ENCODE assay signal across 19 mouse cellular contexts in the genomic region with DNA sequence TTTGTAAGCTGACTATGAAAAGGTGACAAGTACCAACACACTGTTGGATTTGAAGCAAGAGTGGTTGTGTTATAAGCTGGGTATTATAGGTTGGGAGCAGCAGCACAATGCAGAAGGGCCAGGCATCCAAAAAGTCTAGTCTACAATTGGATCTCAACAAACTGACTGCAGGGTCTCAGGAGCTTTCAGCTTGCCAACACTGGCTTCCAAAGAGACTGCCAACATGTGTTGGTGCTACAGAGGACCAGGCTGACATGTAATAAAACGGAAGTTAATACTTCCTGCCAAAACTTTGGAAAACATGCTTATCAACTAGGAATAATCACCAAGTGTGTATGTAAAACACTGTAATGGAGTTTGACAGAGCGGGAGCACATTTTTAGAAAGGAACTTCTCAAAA.
DNase-seq lines count a peak whose midpoint lies in the region; ATAC-seq lines count a peak whose summit lies in the region.
"Had no signal": no experiment of that assay in that cellular context is flagged by ENCODE, and none has a peak within 500 bp of the region (broad histone marks: within the 10 kb centered on the region; RNA-seq: fewer than 3 reads in every experiment).

No protein-coding gene starts in this region.

- 36% methylated on average over 2 of the region's 2 CpGs for WGBS in forebrain, embryonic 16.5 days
- 82% methylated on average over 2 of the region's 2 CpGs for WGBS in forebrain, embryonic 12.5 days
- 26% methylated on average over 2 of the region's 2 CpGs for WGBS in heart, embryonic 15.5 days
- WGBS in limb, embryonic 12.5 days, result 55% methylated on average over 2 of the region's 2 CpGs
- WGBS in limb, embryonic 10.5 days, result 86% methylated on average over 2 of the region's 2 CpGs
- WGBS in limb, embryonic 15.5 days, result 30% methylated on average over 2 of the region's 2 CpGs

- peak; percentile 39; the same call in 1 of the 2 replicates for ATAC-seq in forebrain, embryonic 16.5 days
- no peak for ATAC-seq in forebrain, embryonic 12.5 days (ENCODE audit: low FRiP score)
- ATAC-seq in heart, embryonic 15.5 days (replicated peaks; ENCODE audit: insufficient number of reproducible peaks, insufficient read depth, low FRiP score, low read depth), result 0 out of 2 replicates have a peak, but pooled peaks have one; percentile 43
- ATAC-seq in limb, embryonic 12.5 days (ENCODE audit: insufficient number of reproducible peaks, insufficient read depth, low FRiP score, low TSS enrichment, low read depth), result no peak
- no peak for ATAC-seq in limb, embryonic 15.5 days (ENCODE audit: insufficient number of reproducible peaks, low FRiP score, low TSS enrichment, low read depth)
- ATAC-seq: activated CD4-positive, CD25-positive, alpha-beta regulatory T cell, adult 4 months; inflammation-experienced regulatory T-cells, adult 6 months; midbrain, embryonic 16.5 days; Patski had no signal

- no peaks in the 10 kb centered on the region; the same call in 1 of the 2 replicates for H3K4me1 ChIP-seq in forebrain, embryonic 16.5 days (replicated peaks; ENCODE audit: control insufficient read depth, insufficient read depth, low read length)
- peaks cover 15% of the 10 kb centered on the region for H3K4me1 ChIP-seq in forebrain, embryonic 12.5 days
- peaks cover 17% of the 10 kb centered on the region for H3K4me1 ChIP-seq in heart, embryonic 15.5 days (replicated peaks)
- H3K4me1 ChIP-seq in limb, embryonic 12.5 days (replicated peaks), result peaks cover 26% of the 10 kb centered on the region
- H3K4me1 ChIP-seq in limb, embryonic 10.5 days, result peaks cover 43% of the 10 kb centered on the region
- 0 out of 2 replicates have a peak, but pooled peaks cover 12% of the 10 kb centered on the region for H3K4me1 ChIP-seq in limb, embryonic 15.5 days

- H3K4me3 ChIP-seq in forebrain, embryonic 16.5 days (replicated peaks; ENCODE audit: low read length), result no peak overlapping the region
- H3K4me3 ChIP-seq in forebrain, embryonic 12.5 days (replicated peaks), result no peak overlapping the region
- H3K4me3 ChIP-seq in heart, embryonic 15.5 days, result no peak overlapping the region
- no peak overlapping the region for H3K4me3 ChIP-seq in limb, embryonic 12.5 days (replicated peaks)
- H3K4me3 ChIP-seq in limb, embryonic 10.5 days, result no peak overlapping the region
- H3K4me3 ChIP-seq in limb, embryonic 15.5 days, result no peak overlapping the region
- H3K4me3 ChIP-seq: hindbrain, embryonic 12.5 days had no signal

- H3K4me2 ChIP-seq in forebrain, embryonic 16.5 days (ENCODE audit: low read length), result no peak overlapping the region
- no peak overlapping the region for H3K4me2 ChIP-seq in forebrain, embryonic 12.5 days
- H3K4me2 ChIP-seq in heart, embryonic 15.5 days, result 0 out of 2 replicates have a peak overlapping the region, but pooled peaks have one; percentile 5
- no peak overlapping the region for H3K4me2 ChIP-seq in limb, embryonic 12.5 days
- H3K4me2 ChIP-seq in limb, embryonic 15.5 days, result no peak overlapping the region
- H3K4me2 ChIP-seq: hindbrain, embryonic 12.5 days had no signal

- peaks cover 3% of the 10 kb centered on the region; the same call in 1 of the 2 replicates for H3K9me3 ChIP-seq in forebrain, embryonic 16.5 days (ENCODE audit: control insufficient read depth, low read length)
- H3K9me3 ChIP-seq in forebrain, embryonic 12.5 days, result 0 out of 2 replicates have a peak, but pooled peaks cover 2% of the 10 kb centered on the region
- H3K9me3 ChIP-seq in heart, embryonic 15.5 days (replicated peaks), result no peaks in the 10 kb centered on the region
- H3K9me3 ChIP-seq in limb, embryonic 12.5 days, result 0 out of 2 replicates have a peak, but pooled peaks cover 4% of the 10 kb centered on the region
- no peaks in the 10 kb centered on the region for H3K9me3 ChIP-seq in limb, embryonic 10.5 days (replicated peaks)
- no peaks in the 10 kb centered on the region for H3K9me3 ChIP-seq in limb, embryonic 15.5 days

- intact Hi-C loops in heart, postnatal 25 days (cut with DNase I), result no loop called here

- no peak overlapping the region for H3K27ac ChIP-seq in forebrain, embryonic 16.5 days (ENCODE audit: low read length)
- H3K27ac ChIP-seq in forebrain, embryonic 12.5 days, result no peak overlapping the region
- H3K27ac ChIP-seq in heart, embryonic 15.5 days, result peak overlapping the region; percentile 79
- H3K27ac ChIP-seq in limb, embryonic 12.5 days, result 0 out of 2 replicates have a peak overlapping the region, but pooled peaks have one; percentile 23
- no peak overlapping the region for H3K27ac ChIP-seq in limb, embryonic 10.5 days
- H3K27ac ChIP-seq in limb, embryonic 15.5 days, result peak overlapping the region; percentile 33; the same call in 1 of the 2 replicates
- H3K27ac ChIP-seq: hindbrain, embryonic 12.5 days had no signal

- H3K27me3 ChIP-seq in forebrain, embryonic 16.5 days (replicated peaks; ENCODE audit: control insufficient read depth, insufficient read depth, low read length), result no peaks in the 10 kb centered on the region
- peaks cover 13% of the 10 kb centered on the region for H3K27me3 ChIP-seq in forebrain, embryonic 12.5 days
- H3K27me3 ChIP-seq in heart, embryonic 15.5 days, result no peaks in the 10 kb centered on the region
- H3K27me3 ChIP-seq in limb, embryonic 12.5 days, result no peaks in the 10 kb centered on the region
- H3K27me3 ChIP-seq in limb, embryonic 10.5 days (ENCODE audit: low read depth, poor library complexity, severe bottlenecking), result no peaks in the 10 kb centered on the region
- H3K27me3 ChIP-seq in limb, embryonic 15.5 days, result no peaks in the 10 kb centered on the region
- H3K27me3 ChIP-seq: hindbrain, embryonic 12.5 days; Patski had no signal

- no peaks in the 10 kb centered on the region for H3K36me3 ChIP-seq in forebrain, embryonic 16.5 days (ENCODE audit: control insufficient read depth, insufficient read depth)
- no peaks in the 10 kb centered on the region for H3K36me3 ChIP-seq in forebrain, embryonic 12.5 days (replicated peaks)
- H3K36me3 ChIP-seq in heart, embryonic 15.5 days, result no peaks in the 10 kb centered on the region
- no peaks in the 10 kb centered on the region for H3K36me3 ChIP-seq in limb, embryonic 12.5 days
- H3K36me3 ChIP-seq in limb, embryonic 10.5 days, result no peaks in the 10 kb centered on the region
- H3K36me3 ChIP-seq in limb, embryonic 15.5 days, result no peaks in the 10 kb centered on the region
- H3K36me3 ChIP-seq: hindbrain, embryonic 12.5 days had no signal

- DNase-seq in heart, postnatal 25 days (ENCODE audit: low spot score), result no peak
- no peak for DNase-seq in limb, embryonic 10.5 days (ENCODE audit: low spot score)
- DNase-seq: embryo, embryonic 11 days; gastrocnemius, postnatal 36 days; kidney, postnatal 36 days; lung, adult 18-20 months; retina, postnatal 1 day; right cerebral cortex, postnatal 4 days; thymus, postnatal 25 days had no signal

- H3K9ac ChIP-seq in forebrain, embryonic 16.5 days (replicated peaks; ENCODE audit: low read depth, low read length), result no peak overlapping the region
- H3K9ac ChIP-seq in forebrain, embryonic 12.5 days, result no peak overlapping the region
- no peak overlapping the region for H3K9ac ChIP-seq in heart, embryonic 15.5 days
- no peak overlapping the region for H3K9ac ChIP-seq in limb, embryonic 12.5 days (replicated peaks)
- no peak overlapping the region for H3K9ac ChIP-seq in limb, embryonic 15.5 days
- H3K9ac ChIP-seq: hindbrain, embryonic 12.5 days had no signal

Comparison
In these comparisons a context has a peak if more than half of its experiments do, and no peak if none do; other contexts are left out.
1. ATAC-seq: peak in forebrain, embryonic 16.5 days (single experiment) and heart, embryonic 15.5 days (single experiment); none in forebrain, embryonic 12.5 days (single experiment), limb, embryonic 12.5 days (single experiment) and limb, embryonic 15.5 days (single experiment).
2. H3K27ac ChIP-seq: peak in heart, embryonic 15.5 days (single experiment), limb, embryonic 12.5 days (single experiment) and limb, embryonic 15.5 days (single experiment); none in forebrain, embryonic 16.5 days (single experiment), forebrain, embryonic 12.5 days (single experiment) and limb, embryonic 10.5 days (single experiment).